Mouse (Mus musculus) v-Abl transformed pro-B cells (cell line): ENCODE measurements around the gene 4933402J07Rik.

Experiments used
- in situ Hi-C, 2 experiments: fragments of 400-800 bp; cut with MboI; formaldehyde crosslinking; loops; one replicate each; pipeline ENCODE4 v1.15.1; 2025; ENCODE audit not compliant: unreplicated experiment in 2 of 2

Gene 4933402J07Rik

GRCm38 (mm10) chr8:87563553-87563952 lies at the start of gene 4933402J07Rik:
4933402J07Rik (plus strand) TSS chr8:87563853.
- in situ Hi-C loops: no loop called here

- in situ Hi-C loops: no loop called here
These were observed 46.5 kb upstream of the 4933402J07Rik start for GRCm38 (mm10) chr8:87517132-87517531.

- in situ Hi-C loops: no loop called here
These were observed 38.6 kb upstream of the 4933402J07Rik start for GRCm38 (mm10) chr8:87525006-87525405.

GRCm38 (mm10) chr8:87531176-87531575 lies 32.5 kb upstream of the 4933402J07Rik start:
- in situ Hi-C loops: loop anchor here (10.0 kb wide), 3 partner anchors 596 to 1866 kb away; no protein-coding TSS in a partner anchor

- in situ Hi-C loops: loop anchor here (10.0 kb wide), 3 partner anchors 599 to 1869 kb away; no protein-coding TSS in a partner anchor
These were observed 30.2 kb upstream of the 4933402J07Rik start for GRCm38 (mm10) chr8:87533476-87533875.

- in situ Hi-C loops: loop anchor here (5.0 to 10.0 kb wide), 4 partner anchors 600 to 1870 kb away; no protein-coding TSS in a partner anchor
These were observed 28.8 kb upstream of the 4933402J07Rik start for GRCm38 (mm10) chr8:87534846-87535245.

GRCm38 (mm10) chr8:87536615-87537329 lies 26.9 kb upstream of the 4933402J07Rik start:
- in situ Hi-C loops: loop anchor here (5.0 to 10.0 kb wide), 4 partner anchors 602 to 1872 kb away; no protein-coding TSS in a partner anchor

- in situ Hi-C loops: loop anchor here (5.0 to 10.0 kb wide), 5 partner anchors 605 to 1875 kb away; no protein-coding TSS in a partner anchor
These were observed 23.7 kb upstream of the 4933402J07Rik start for GRCm38 (mm10) chr8:87539829-87540394.

GRCm38 (mm10) chr8:87549881-87550280 lies 13.8 kb upstream of the 4933402J07Rik start:
- in situ Hi-C loops: no loop called here

GRCm38 (mm10) chr8:87552801-87553200 lies 10.9 kb upstream of the 4933402J07Rik start:
- in situ Hi-C loops: no loop called here

- in situ Hi-C loops: no loop called here
These were observed 2.9 kb upstream of the 4933402J07Rik start for GRCm38 (mm10) chr8:87560801-87561200.

GRCm38 (mm10) chr8:87569203-87569602 lies 5.5 kb downstream of the 4933402J07Rik start:
- in situ Hi-C loops: no loop called here

GRCm38 (mm10) chr8:87569706-87570563 lies 6.3 kb downstream of the 4933402J07Rik start:
- in situ Hi-C loops: no loop called here

- in situ Hi-C loops: no loop called here
These were observed 6.9 kb downstream of the 4933402J07Rik start for GRCm38 (mm10) chr8:87570564-87570855.

GRCm38 (mm10) chr8:87570880-87571279 lies 7.2 kb downstream of the 4933402J07Rik start:
- in situ Hi-C loops: no loop called here

GRCm38 (mm10) chr8:87594272-87594671 lies 30.6 kb downstream of the 4933402J07Rik start:
- in situ Hi-C loops: loop anchor here (10.0 to 25.0 kb wide), 4 partner anchors 561 to 1168 kb away; partner anchors contain the start of gene Adcy7 (in 1 of the 2)

GRCm38 (mm10) chr8:87602731-87603130 lies 39.1 kb downstream of the 4933402J07Rik start:
- in situ Hi-C loops: no loop called here

GRCm38 (mm10) chr8:87609110-87609509 lies 45.5 kb downstream of the 4933402J07Rik start:
- in situ Hi-C loops: no loop called here

- in situ Hi-C loops: no loop called here
These were observed 46.1 kb downstream of the 4933402J07Rik start for GRCm38 (mm10) chr8:87609651-87610192.

GRCm38 (mm10) chr8:87613701-87614100 lies 50.0 kb downstream of the 4933402J07Rik start:
- in situ Hi-C loops: no loop called here

- in situ Hi-C loops: no loop called here
These were observed 55.5 kb downstream of the 4933402J07Rik start for GRCm38 (mm10) chr8:87619118-87619517.
